Mouse (Mus musculus) small intestine, adult 2 months (tissue): ENCODE results near the gene Thop1.

Source experiments
- CTCF ChIP-seq: fragments of 200-500 bp; IDR thresholded peaks from 2 replicates; pipeline ENCODE4 v1.5.1; 2012; ENCODE audit warnings: low read depth, mild to moderate bottlenecking, control low read depth, inconsistent platforms, low read length, moderate library complexity, mixed read lengths; ENCODE audit not compliant: insufficient replicate concordance, insufficient read length; ENCODE audit errors: extremely low read depth
- POLR2A ChIP-seq: fragments of 200-500 bp; IDR thresholded peaks from 2 replicates; pipeline ENCODE4 v1.6.1; 2012; ENCODE audit warnings: low read depth, mild to moderate bottlenecking, control low read depth, inconsistent platforms, low read length, moderate library complexity

GRCm38 (mm10) chr10:81073464-81073863 lies 3.6 kb downstream of the Thop1 start:
- peak; percentile 49; the same call in 1 of the 2 replicates for TF ChIP-seq CTCF
- no peak for TF ChIP-seq POLR2A
